Mouse (Mus musculus): ENCODE measurements around the gene Nxn. TPM values are rescaled to one million over a fixed set of nuclear protein-coding genes. Genes with fewer than 3 reads are reported as not detected.
A peak's percentile ranks its signal among the peaks of the same experiment; 100 is the strongest.

The Nxn gene
- total RNA-seq (2021) (10 to 100 TPM; 14.6 to 19.1 TPM), polyA plus RNA-seq (2012; rRNA removed) (10.0 and 14.0 TPM in 2 replicates)
- long read RNA-seq, transcript Nxn-201 (8 exons, 2,755 nt), result major isoform, 23 of 29 reads
- long read RNA-seq, partial matches to known transcripts, result 1 of 29 reads
- long read RNA-seq, other reads (novel, unspliced or antisense), result 5 of 29 reads

GRCm38 (mm10) chr11:76398798-76399586, at the start of gene Nxn:
Nxn (minus strand) TSS chr11:76399140.
- peak; percentile 49 for TF ChIP-seq CTCF (IDR thresholded peaks at IDR 0.05)
- 0 out of 2 replicates have a peak, but pooled peaks have one; percentile 46 for TF ChIP-seq POLR2A (IDR thresholded peaks at IDR 0.05; ENCODE audit: insufficient read depth, low read depth, low read length)
- no peak for TF ChIP-seq EP300 (IDR thresholded peaks at IDR 0.05; ENCODE audit: insufficient read depth, low read depth, low read length)
- WGBS, result under 1% methylated on average over 68 of the region's 70 CpGs
- Histone ChIP-seq H3K27ac (peak within 1 kb of the TSS; percentile 87), H3K79me2 (replicated peaks; ENCODE audit: control insufficient read depth, insufficient read depth, low read length) (no peaks in the 10 kb centered on the region), H3K4me1 (ENCODE audit: control insufficient read depth, insufficient read depth, low read length) (peaks cover 3% of the 10 kb centered on the region; the same call in 1 of the 2 replicates), H3K36me3 (ENCODE audit: control insufficient read depth, insufficient read depth, low read length) (no peaks in the 10 kb centered on the region), H3K4me3 (peak within 1 kb of the TSS; percentile 70), H3K9ac (ENCODE audit: low read depth, low read length) (peak within 1 kb of the TSS; percentile 70), H3K27me3 (ENCODE audit: control insufficient read depth, insufficient read depth, low read length) (no peaks in the 10 kb centered on the region)
- intact Hi-C loops (cut with DNase I), result loop anchor here (1.0 to 5.0 kb wide), 4 partner anchors 18 to 146 kb away; no protein-coding TSS in a partner anchor
- peak; percentile 97 to 99 for DNase-seq

DNA sequence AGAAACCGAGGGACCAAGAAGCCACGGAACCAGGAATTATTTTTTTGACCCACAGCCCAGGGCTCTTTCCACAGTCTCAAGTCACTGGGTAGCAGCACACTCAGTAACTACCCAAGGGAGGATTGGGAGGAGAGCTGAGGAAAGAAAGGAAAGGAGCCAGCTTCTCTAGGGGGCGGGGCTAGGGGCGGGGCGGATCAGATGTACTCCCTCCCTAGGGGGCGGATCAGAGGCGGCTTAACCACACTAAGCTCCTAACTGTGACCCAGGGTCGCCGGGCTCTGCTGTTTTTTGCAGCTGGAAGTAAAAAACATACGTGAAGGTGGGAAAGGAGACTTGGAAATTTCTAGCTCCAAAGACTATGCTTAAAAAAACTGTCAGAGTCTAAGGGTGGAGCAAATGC, 47.3 kb upstream of the Nxn start:
- no peak for TF ChIP-seq CTCF (IDR thresholded peaks at IDR 0.05)
- no peak for TF ChIP-seq EP300 (IDR thresholded peaks at IDR 0.05; ENCODE audit: insufficient read depth, low read depth, low read length)
- TF ChIP-seq POLR2A (IDR thresholded peaks at IDR 0.05; ENCODE audit: insufficient read depth, low read depth, low read length), result no peak
- intact Hi-C loops (cut with DNase I), result no loop called here
- no peak for DNase-seq
- H3K27me3 ChIP-seq (ENCODE audit: control insufficient read depth, insufficient read depth, low read length), result no peaks in the 10 kb centered on the region
- WGBS, result 24% methylated on average over 10 of the region's 10 CpGs
- H3K9ac ChIP-seq (ENCODE audit: low read depth, low read length), result no peak overlapping the region
- no peaks in the 10 kb centered on the region for H3K79me2 ChIP-seq (replicated peaks; ENCODE audit: control insufficient read depth, insufficient read depth, low read length)
- no peak overlapping the region for H3K4me3 ChIP-seq
- no peaks in the 10 kb centered on the region for H3K36me3 ChIP-seq (ENCODE audit: control insufficient read depth, insufficient read depth, low read length)
- H3K27ac ChIP-seq, result no peak overlapping the region
- H3K4me1 ChIP-seq (ENCODE audit: control insufficient read depth, insufficient read depth, low read length), result no peaks in the 10 kb centered on the region

GRCm38 (mm10) chr11:76445459-76445858, 46.5 kb upstream of the Nxn start:
- intact Hi-C loops (cut with DNase I), result no loop called here
- Histone ChIP-seq H3K27ac (no peak overlapping the region), H3K4me1 (ENCODE audit: control insufficient read depth, insufficient read depth, low read length) (no peaks in the 10 kb centered on the region), H3K27me3 (ENCODE audit: control insufficient read depth, insufficient read depth, low read length) (no peaks in the 10 kb centered on the region), H3K36me3 (ENCODE audit: control insufficient read depth, insufficient read depth, low read length) (no peaks in the 10 kb centered on the region), H3K9ac (ENCODE audit: low read depth, low read length) (no peak overlapping the region), H3K79me2 (replicated peaks; ENCODE audit: control insufficient read depth, insufficient read depth, low read length) (no peaks in the 10 kb centered on the region), H3K4me3 (no peak overlapping the region)
- TF ChIP-seq EP300 (IDR thresholded peaks at IDR 0.05; ENCODE audit: insufficient read depth, low read depth, low read length) (no peak), CTCF (IDR thresholded peaks at IDR 0.05) (no peak), POLR2A (IDR thresholded peaks at IDR 0.05; ENCODE audit: insufficient read depth, low read depth, low read length) (no peak)
- no peak for DNase-seq
- WGBS, result 71% methylated on average over 8 of the region's 8 CpGs

DNA sequence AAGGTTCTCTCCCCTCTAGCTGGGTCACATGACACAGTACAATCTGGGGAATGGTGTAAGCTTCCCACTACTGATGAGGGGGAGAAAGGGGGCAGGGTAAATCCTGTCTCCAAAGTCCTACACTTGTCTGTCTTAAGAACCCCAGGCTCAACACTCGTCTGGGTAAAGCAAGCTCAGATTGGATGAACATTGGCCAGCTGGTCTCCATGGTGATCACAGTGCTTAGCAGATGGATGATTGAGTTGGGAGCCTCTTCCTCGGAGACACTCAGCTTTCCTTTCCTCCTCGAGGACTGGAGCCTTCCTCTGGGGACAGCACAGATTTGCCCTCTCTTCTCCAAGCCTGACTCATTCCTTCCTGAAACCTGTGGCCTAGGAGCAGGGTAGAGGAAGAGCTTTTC, 40.7 kb upstream of the Nxn start:
- Histone ChIP-seq H3K79me2 (replicated peaks; ENCODE audit: control insufficient read depth, insufficient read depth, low read length) (no peaks in the 10 kb centered on the region), H3K4me1 (ENCODE audit: control insufficient read depth, insufficient read depth, low read length) (peaks cover 13% of the 10 kb centered on the region), H3K36me3 (ENCODE audit: control insufficient read depth, insufficient read depth, low read length) (no peaks in the 10 kb centered on the region), H3K4me3 (no peak overlapping the region), H3K27ac (no peak overlapping the region), H3K27me3 (ENCODE audit: control insufficient read depth, insufficient read depth, low read length) (no peaks in the 10 kb centered on the region), H3K9ac (ENCODE audit: low read depth, low read length) (no peak overlapping the region)
- DNase-seq, result no peak
- TF ChIP-seq POLR2A (IDR thresholded peaks at IDR 0.05; ENCODE audit: insufficient read depth, low read depth, low read length), result no peak
- WGBS, result 50% methylated on average over 3 of the region's 3 CpGs
- intact Hi-C loops (cut with DNase I), result no loop called here

DNA sequence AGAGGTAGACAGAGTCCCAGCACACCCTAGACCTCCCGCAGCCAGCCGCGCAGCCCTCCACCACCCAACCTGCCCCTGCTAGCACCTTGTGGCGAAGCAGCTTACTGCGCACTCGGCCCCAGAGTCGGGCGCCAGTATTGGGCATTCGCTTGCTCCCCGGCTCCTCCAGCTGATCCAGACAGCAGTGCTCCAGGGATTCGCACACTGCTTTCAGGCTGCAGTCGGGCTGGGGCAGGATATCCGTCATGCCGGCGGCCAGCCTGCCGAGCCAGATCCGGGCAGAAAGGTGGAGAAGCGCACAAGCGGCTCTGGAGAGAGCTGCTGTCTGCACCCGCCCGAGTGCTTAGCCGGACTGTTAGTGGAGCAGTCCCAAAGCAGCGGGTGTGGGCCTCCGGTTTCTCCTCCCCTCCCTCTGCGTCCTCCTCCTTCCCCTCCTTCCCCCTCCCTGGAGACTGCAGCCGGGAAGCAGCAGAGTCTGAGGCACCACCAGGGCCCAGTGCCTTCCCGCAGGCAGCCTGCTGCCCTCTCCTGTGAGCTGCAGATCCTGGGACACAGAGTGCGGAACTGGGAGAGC, 38.0 kb upstream of the Nxn start:
- intact Hi-C loops (cut with DNase I), result no loop called here
- H3K36me3 ChIP-seq (ENCODE audit: control insufficient read depth, insufficient read depth, low read length), result no peaks in the 10 kb centered on the region
- DNase-seq, result peak; percentile 73 to 80
- H3K9ac ChIP-seq (ENCODE audit: low read depth, low read length), result peak overlapping the region; percentile 74
- H3K4me1 ChIP-seq (ENCODE audit: control insufficient read depth, insufficient read depth, low read length), result peaks cover 13% of the 10 kb centered on the region
- TF ChIP-seq POLR2A (IDR thresholded peaks at IDR 0.05; ENCODE audit: insufficient read depth, low read depth, low read length) (peak; percentile 83), EP300 (IDR thresholded peaks at IDR 0.05; ENCODE audit: insufficient read depth, low read depth, low read length) (no peak; the same call in 1 of the 2 replicates), CTCF (IDR thresholded peaks at IDR 0.05) (peak; percentile 35)
- 8% methylated on average over 28 of the region's 28 CpGs for WGBS
- peak overlapping the region; percentile 59 for H3K4me3 ChIP-seq
- peak overlapping the region; percentile 62 for H3K27ac ChIP-seq
- no peaks in the 10 kb centered on the region for H3K79me2 ChIP-seq (replicated peaks; ENCODE audit: control insufficient read depth, insufficient read depth, low read length)
- H3K27me3 ChIP-seq (ENCODE audit: control insufficient read depth, insufficient read depth, low read length), result no peaks in the 10 kb centered on the region

DNA sequence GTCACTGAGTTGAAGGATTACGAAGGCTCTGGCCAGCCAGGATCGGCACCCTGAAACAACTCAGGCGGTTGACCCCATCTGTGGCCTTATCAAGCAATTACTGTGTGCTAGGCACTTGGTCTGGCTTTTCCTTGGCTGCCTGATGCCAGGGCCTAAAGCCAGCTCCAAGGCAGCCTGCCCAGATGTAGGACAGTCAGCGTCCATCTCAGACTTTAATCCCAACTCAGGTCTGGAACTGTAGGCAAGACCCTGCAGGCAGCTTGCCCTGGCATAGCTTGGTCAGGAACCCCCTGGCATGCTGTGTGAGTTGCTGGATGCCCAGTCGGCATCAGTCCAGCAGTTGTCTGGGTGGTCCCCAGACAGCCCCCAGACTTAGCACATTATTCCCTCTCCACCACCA, 37.1 kb upstream of the Nxn start:
- Histone ChIP-seq H3K79me2 (replicated peaks; ENCODE audit: control insufficient read depth, insufficient read depth, low read length) (no peaks in the 10 kb centered on the region), H3K4me1 (ENCODE audit: control insufficient read depth, insufficient read depth, low read length) (peaks cover 13% of the 10 kb centered on the region), H3K27ac (peak overlapping the region; percentile 18; the same call in 1 of the 2 replicates), H3K36me3 (ENCODE audit: control insufficient read depth, insufficient read depth, low read length) (no peaks in the 10 kb centered on the region), H3K9ac (ENCODE audit: low read depth, low read length) (peak overlapping the region; percentile 5), H3K4me3 (no peak overlapping the region), H3K27me3 (ENCODE audit: control insufficient read depth, insufficient read depth, low read length) (no peaks in the 10 kb centered on the region)
- 0 out of 2 replicates have a peak, but pooled peaks have one; percentile 34 for TF ChIP-seq EP300 (IDR thresholded peaks at IDR 0.05; ENCODE audit: insufficient read depth, low read depth, low read length)
- TF ChIP-seq CTCF (IDR thresholded peaks at IDR 0.05), result no peak
- peak; percentile 52 to 67 for DNase-seq
- 52% methylated on average over 5 of the region's 5 CpGs for WGBS
- intact Hi-C loops (cut with DNase I), result no loop called here

Measured in heart, adult 2 months (tissue).